Mouse (Mus musculus) gastrocnemius, adult 2 months (tissue): ENCODE measurements around the gene Edem1. TPM values are rescaled to one million over a fixed set of nuclear protein-coding genes. Genes with fewer than 3 reads are reported as not detected.
"Not testable (repeated sequence)": the region's sequence is repeated elsewhere in the genome, so short reads cannot be mapped to it uniquely, and the experiment has no call there.

Source experiments
- DNase-seq: peaks from one replicate; pipeline ENCODE4 v3.0.0; 2022
- H3K27ac ChIP-seq: fragments of 200-600 bp; 2 replicates; pipeline ENCODE4 v1.8.1; 2022; ENCODE audit warnings: mild to moderate bottlenecking
- H3K4me3 ChIP-seq: fragments of 200-600 bp; 2 replicates; pipeline ENCODE4 v1.8.1; 2022; ENCODE audit warnings: mild to moderate bottlenecking, moderate library complexity
- CTCF ChIP-seq: fragments of 200-600 bp; IDR thresholded peaks from 2 replicates; pipeline ENCODE4 v1.8.1; 2022; ENCODE audit warnings: antibody characterized with exemption, mild to moderate bottlenecking, moderate library complexity
- intact Hi-C: fragments of 180-260 bp; cut with DNase I; formaldehyde crosslinking; loops from one replicate; pipeline ENCODE4 v1.15.1; 2025
- total RNA-seq, 2 experiments: library from RNA; stranded (reverse); gene quantifications; 2 replicates each; pipeline ENCODE4 v1.2.3; 2021

Gene Edem1
- total RNA-seq, 2 experiments from 2014 or later: 5.4 to 6.7 TPM

DNA sequence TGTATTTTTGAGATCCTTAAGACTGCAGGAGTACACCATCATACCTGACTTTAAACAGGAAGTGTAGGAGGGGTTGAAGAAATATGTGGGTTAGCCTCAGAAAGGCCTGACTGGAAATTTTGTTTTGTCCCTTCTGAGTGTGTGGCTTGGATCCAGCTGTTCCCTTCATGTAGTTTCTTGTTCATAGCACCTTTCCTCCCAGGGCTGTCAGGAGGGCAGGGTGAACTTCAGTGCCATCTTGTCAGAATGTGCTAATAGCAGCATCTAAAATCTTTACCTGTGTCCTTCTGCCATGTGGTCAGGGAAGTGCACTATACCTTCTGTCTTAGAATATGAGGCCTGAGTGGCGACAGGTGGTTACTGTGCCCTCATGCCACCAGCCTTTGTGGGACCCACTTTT is 32.8 kb downstream of the Edem1 start:
- DNase-seq: no peak
- no peak for TF ChIP-seq CTCF
- intact Hi-C loops: no loop called here
- H3K27ac ChIP-seq: no peak overlapping the region
- no peak overlapping the region for H3K4me3 ChIP-seq

- DNase-seq: peak; percentile 34
- no peak for TF ChIP-seq CTCF
- H3K27ac ChIP-seq: no peak overlapping the region
- intact Hi-C loops: no loop called here
- H3K4me3 ChIP-seq: no peak overlapping the region
Observed at GRCm38 (mm10) chr6:108862548-108862947, 34.1 kb downstream of the Edem1 start.

DNA sequence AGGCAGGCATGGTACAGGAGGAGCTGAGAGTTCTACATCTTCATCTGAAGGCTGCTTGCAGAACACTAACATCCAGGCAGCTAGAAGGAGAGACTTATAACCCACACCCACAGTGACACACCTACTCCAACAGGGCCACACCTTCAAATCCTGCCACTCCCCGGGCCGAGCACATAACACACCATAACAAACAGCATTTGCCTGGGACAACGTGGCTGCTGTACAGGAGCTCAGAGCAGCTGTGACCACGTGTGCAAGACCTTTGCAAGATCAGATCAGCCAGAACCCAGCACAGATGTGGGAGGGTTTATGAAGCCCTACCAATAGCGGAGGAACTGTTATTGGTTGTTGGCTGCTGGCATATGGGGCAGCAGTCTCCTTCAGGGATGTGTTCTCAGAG is 37.9 kb downstream of the Edem1 start:
- Histone ChIP-seq H3K4me3 (no peak overlapping the region), H3K27ac (no peak overlapping the region)
- intact Hi-C loops: no loop called here
- DNase-seq: no peak
- no peak for TF ChIP-seq CTCF

GRCm38 (mm10) chr6:108869031-108869430 is 40.6 kb downstream of the Edem1 start:
- intact Hi-C loops, H3K27ac ChIP-seq, H3K4me3 ChIP-seq, DNase-seq: not testable (repeated sequence)

GRCm38 (mm10) chr6:108870421-108870820 is 42.0 kb downstream of the Edem1 start:
- TF ChIP-seq CTCF: no peak
- Histone ChIP-seq H3K27ac (no peak overlapping the region), H3K4me3 (no peak overlapping the region)
- intact Hi-C loops: loop anchor here (10.0 kb wide), 1 partner anchor 284 kb away; no protein-coding TSS in a partner anchor
- no peak for DNase-seq

DNA sequence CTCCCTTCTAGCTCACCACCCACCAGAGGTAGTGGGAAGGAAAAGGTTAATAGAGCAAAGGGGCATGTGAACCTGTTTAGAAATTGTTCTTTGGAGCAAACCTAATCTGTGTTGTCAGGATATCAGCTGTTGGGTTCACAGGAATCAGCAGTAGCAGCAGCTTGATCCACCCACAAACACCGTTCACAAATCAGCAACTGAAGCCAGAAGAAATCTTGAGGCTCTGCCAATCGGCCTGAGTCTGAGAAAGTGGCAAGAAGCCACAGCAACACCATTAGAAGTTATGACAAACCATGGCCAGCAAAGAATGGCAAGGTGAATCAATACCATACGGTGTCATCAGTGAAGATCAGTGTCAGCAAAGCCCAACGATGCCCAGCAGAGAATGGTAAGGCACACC is 42.8 kb downstream of the Edem1 start:
- intact Hi-C loops: loop anchor here (10.0 kb wide), 1 partner anchor 284 kb away; no protein-coding TSS in a partner anchor
- Histone ChIP-seq H3K27ac (no peak overlapping the region), H3K4me3 (no peak overlapping the region)
- DNase-seq: no peak
- TF ChIP-seq CTCF: no peak

GRCm38 (mm10) chr6:108875344-108875743 is 46.9 kb downstream of the Edem1 start:
- TF ChIP-seq CTCF: peak; percentile 49
- Histone ChIP-seq H3K4me3 (peak overlapping the region; percentile 46), H3K27ac (peak overlapping the region; percentile 43; the same call in 1 of the 2 replicates)
- no peak for DNase-seq
- intact Hi-C loops: loop anchor here (10.0 kb wide), 1 partner anchor 279 kb away; no protein-coding TSS in a partner anchor

- Histone ChIP-seq H3K27ac (peak overlapping the region; percentile 43; the same call in 1 of the 2 replicates), H3K4me3 (peak overlapping the region; percentile 46)
- intact Hi-C loops: loop anchor here (10.0 kb wide), 1 partner anchor 279 kb away; no protein-coding TSS in a partner anchor
- TF ChIP-seq CTCF: no peak
- DNase-seq: no peak
Observed at GRCm38 (mm10) chr6:108876052-108876451, 47.6 kb downstream of the Edem1 start.

DNA sequence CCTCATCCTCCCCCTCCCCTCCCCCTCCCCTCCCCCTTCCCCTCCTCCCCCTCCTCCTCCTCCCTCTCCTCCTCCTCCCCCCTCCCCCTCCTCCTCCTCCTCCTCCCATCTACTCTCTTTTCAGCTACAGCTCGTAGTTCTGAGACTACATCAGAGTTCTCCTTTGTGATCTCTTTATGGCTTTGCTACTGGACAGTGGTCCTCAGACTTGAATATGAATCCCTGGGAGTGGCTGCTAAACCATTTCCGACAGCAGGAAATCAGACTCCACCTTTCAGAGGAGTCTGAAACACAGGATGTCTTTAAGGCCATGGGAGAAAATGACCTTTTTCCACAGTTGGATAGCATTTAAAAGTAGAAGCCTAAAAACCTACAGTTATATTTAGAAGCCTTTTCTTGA is 48.0 kb downstream of the Edem1 start:
- intact Hi-C loops: loop anchor here (10.0 kb wide), 1 partner anchor 278 kb away; no protein-coding TSS in a partner anchor

GRCm38 (mm10) chr6:108880368-108881013 is 52.0 kb downstream of the Edem1 start:
- no peak for DNase-seq
- intact Hi-C loops: no loop called here
- TF ChIP-seq CTCF: no peak

More for the DNA sequence above, 48.0 kb downstream of the Edem1 start:
- no peak for TF ChIP-seq CTCF
- H3K4me3 ChIP-seq: no peak overlapping the region
- no peak for DNase-seq
- H3K27ac ChIP-seq: peak overlapping the region; percentile 38

DNA sequence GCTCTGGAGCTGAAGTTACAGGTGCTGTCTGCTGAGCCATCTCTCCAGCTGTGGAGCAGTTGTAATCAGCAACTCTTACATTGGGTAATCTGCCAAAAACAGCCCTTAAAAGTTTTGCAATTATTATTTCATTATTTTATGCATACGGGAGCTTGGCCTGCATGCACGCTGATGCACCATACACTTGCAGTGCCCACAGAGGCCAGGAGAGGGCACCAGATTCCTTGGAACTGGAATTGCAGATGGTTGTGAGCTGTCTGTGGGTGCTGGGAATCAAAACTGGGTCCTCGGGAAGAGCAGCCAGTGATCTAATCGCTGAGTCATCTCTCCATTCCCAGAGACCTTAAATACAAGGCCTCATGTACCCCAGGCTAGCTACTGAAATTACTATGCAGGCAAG is 52.6 kb downstream of the Edem1 start:
- no peak for DNase-seq
- Histone ChIP-seq H3K27ac (no peak overlapping the region), H3K4me3 (no peak overlapping the region)
- TF ChIP-seq CTCF: peak; percentile 32
- intact Hi-C loops: no loop called here

More at GRCm38 (mm10) chr6:108880368-108881013, 52.0 kb downstream of the Edem1 start:
- Histone ChIP-seq H3K27ac (no peak overlapping the region), H3K4me3 (no peak overlapping the region)

GRCm38 (mm10) chr6:108883826-108884225 is 55.4 kb downstream of the Edem1 start:
- Histone ChIP-seq H3K27ac (no peak overlapping the region), H3K4me3 (no peak overlapping the region)
- DNase-seq: no peak
- no peak for TF ChIP-seq CTCF
- intact Hi-C loops: no loop called here

DNA sequence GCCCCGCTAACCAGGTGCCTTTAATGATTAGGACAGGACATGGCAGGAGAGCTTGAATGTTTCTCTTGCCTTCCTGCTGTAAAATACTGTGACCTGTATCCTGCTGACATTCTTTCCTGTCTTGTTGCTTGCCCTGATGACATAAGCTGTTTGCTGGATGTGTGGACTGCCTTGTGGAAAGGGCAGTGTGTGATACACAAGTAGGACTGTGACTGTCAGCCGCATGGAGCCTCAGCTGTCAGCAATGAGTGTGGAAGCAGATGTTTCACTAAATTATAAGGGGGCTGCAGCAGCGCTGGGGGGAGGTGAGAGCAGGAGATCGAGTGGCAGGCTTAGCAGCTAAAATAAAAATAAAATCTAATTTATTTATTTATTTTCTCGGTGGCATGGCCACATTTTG is 56.2 kb downstream of the Edem1 start:
- intact Hi-C loops: no loop called here
- DNase-seq: no peak
- Histone ChIP-seq H3K27ac (no peak overlapping the region), H3K4me3 (no peak overlapping the region)
- no peak for TF ChIP-seq CTCF

- intact Hi-C loops: no loop called here
- TF ChIP-seq CTCF: no peak
- no peak for DNase-seq
- H3K27ac ChIP-seq: no peak overlapping the region
- no peak overlapping the region for H3K4me3 ChIP-seq
Observed at GRCm38 (mm10) chr6:108886346-108886745, 57.9 kb downstream of the Edem1 start.
